Mouse (Mus musculus) bone marrow macrophage, adult 2 months (primary cell): ENCODE results near the gene Atp1a4. TPM values are rescaled to one million over a fixed set of nuclear protein-coding genes. Genes with fewer than 3 reads are reported as not detected.

Experiments
- H3K27ac ChIP-seq: 2 replicates; pipeline ENCODE4 v1.5.1; 2012; ENCODE audit warnings: low read depth, low read length; ENCODE audit not compliant: insufficient read depth
- H3K4me1 ChIP-seq: 2 replicates; pipeline ENCODE4 v1.6.1; 2012; ENCODE audit warnings: low read length; ENCODE audit not compliant: control insufficient read depth, insufficient read depth
- H3K4me3 ChIP-seq: 2 replicates; pipeline ENCODE4 v1.5.1; 2012; ENCODE audit warnings: mild to moderate bottlenecking, low read length, moderate library complexity; ENCODE audit not compliant: insufficient read depth
- CTCF ChIP-seq: IDR thresholded peaks from 2 replicates; pipeline ENCODE4 v1.5.1; 2012; ENCODE audit warnings: low read depth, mild to moderate bottlenecking, low read length, moderate library complexity
- POLR2A ChIP-seq: IDR thresholded peaks from 2 replicates; pipeline ENCODE4 v1.6.1; 2012; ENCODE audit warnings: mild to moderate bottlenecking, low read depth, low read length, borderline replicate concordance
- polyA plus RNA-seq: library from polyadenylated mRNA; stranded (reverse); fragments of >200 nt; gene quantifications from 2 replicates; pipeline ENCODE4 v1.2.4, GENCODE M21; 2012; ENCODE audit not compliant: missing spikeins, insufficient read depth, insufficient read length

Gene Atp1a4
- not detected in 2 replicates for polyA plus RNA-seq

DNA sequence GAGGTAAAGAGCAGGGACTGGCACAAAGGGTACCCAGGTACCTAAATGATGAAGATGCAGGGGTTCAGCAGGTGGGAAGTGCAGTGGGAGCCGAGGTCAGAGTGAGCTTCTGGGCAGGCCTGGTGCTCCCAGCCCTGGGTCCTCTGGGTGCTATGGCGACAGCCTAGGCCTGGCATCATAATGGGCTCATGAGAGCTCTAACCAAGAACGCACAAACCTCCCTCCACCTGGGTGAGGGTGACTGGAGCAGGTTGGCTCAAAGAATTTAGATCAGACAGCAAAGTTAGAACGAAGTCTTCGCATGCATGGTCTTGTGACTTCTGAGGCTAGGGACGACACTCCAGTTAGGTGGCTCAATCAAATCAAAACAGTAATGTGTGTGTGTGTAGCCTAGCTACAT, at the start of gene Atp1a4:
TSS of gene Atp1a4 (minus strand) at position 101 of the 400 bp plus-strand sequence.
- Histone ChIP-seq H3K4me3 (no peak within 1 kb of the TSS), H3K4me1 (no peaks in the 10 kb centered on the region)
- no peak for TF ChIP-seq CTCF
- TF ChIP-seq POLR2A: no peak

DNA sequence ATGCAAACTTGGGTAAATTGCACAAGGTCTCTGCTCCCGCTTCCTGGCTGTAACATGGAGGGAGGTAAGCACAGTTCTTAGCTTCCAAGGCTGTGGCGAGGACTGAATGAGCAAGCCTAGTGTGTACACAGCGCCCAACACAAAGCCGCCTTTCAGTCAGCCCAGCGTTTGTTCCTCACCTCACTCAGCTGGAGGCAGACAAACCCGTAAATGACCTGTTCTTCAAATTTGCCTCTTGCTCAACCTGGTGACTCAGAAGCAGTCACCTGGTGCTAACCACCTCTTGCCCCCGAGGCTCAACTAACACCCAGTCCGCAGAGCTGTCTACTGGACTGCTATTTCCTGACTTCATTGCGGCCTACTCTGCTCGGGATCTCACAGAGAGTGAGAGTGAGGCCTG, 49.7 kb upstream of the Atp1a4 start:
- no peak overlapping the region for H3K4me3 ChIP-seq
- no peak overlapping the region for H3K27ac ChIP-seq
- TF ChIP-seq POLR2A (no peak), CTCF (no peak)
- H3K4me1 ChIP-seq: peaks cover 34% of the 10 kb centered on the region

More for the DNA sequence above, at the start of gene Atp1a4:
- no peak within 1 kb of the TSS for H3K27ac ChIP-seq

DNA sequence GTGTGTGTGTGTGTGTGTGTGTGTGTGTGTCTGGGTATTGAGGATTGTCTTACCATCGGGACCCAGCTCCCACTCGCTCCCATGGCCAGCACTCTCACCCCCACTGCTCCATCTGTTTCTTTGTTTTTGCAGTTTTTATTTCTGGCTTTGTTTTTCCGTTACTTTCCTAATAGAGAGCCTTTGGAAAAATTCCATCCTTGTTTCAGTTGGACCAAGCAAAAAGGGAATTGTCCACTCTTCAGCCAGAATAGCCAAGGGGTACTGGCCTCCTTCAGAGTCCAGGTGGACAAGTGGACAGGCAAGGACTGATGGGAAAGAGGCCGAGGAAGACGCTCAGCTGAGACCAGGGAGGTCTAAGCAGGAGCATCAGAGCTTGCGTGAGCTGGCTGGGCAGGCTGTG, 48.7 kb upstream of the Atp1a4 start:
- TF ChIP-seq POLR2A: no peak
- Histone ChIP-seq H3K4me3 (no peak overlapping the region), H3K27ac (no peak overlapping the region), H3K4me1 (peaks cover 39% of the 10 kb centered on the region)

DNA sequence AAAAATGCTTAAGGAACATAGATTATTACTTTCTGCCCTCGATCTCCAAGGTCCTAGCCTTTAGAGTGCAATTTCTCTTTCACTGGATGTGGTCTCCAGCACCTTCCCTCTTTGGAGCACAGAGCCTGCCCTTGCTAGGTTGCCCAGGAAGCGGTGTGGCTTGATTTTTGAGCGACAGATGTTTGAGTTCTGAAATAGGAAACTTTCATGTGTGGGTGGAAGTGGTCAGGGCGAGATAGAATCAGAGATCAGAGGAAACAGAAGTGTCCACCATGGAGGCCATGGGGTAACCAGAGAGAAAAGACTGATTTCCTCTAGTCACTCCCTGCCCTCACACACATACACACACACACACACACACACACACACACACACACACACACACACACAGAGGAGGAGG, 48.0 kb upstream of the Atp1a4 start:
- Histone ChIP-seq H3K4me3 (no peak overlapping the region), H3K27ac (peak overlapping the region; percentile 59), H3K4me1 (peaks cover 39% of the 10 kb centered on the region)
- TF ChIP-seq POLR2A (no peak), CTCF (no peak)

DNA sequence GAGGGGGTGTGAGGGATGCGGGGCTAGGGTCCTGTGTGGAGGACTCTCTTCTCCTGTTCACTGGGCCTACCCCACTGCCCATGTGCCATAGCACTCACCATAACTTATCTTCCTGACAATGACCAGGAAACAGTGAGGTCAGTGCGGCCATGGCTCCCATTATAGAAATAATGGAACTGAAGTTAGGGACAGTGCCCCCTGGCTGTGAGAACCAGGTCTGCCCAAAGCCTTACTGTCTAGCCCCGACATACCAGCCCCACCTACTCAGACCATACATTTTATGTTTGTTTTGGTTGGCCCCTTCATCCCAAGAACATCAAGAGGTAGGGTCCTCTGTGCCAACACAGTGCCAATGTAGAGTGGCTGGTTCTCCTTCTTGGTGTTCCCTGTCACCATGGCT, 47.4 kb upstream of the Atp1a4 start:
- H3K4me3 ChIP-seq: no peak overlapping the region
- H3K4me1 ChIP-seq: peaks cover 36% of the 10 kb centered on the region
- no peak for TF ChIP-seq CTCF
- no peak for TF ChIP-seq POLR2A
- H3K27ac ChIP-seq: peak overlapping the region; percentile 59

DNA sequence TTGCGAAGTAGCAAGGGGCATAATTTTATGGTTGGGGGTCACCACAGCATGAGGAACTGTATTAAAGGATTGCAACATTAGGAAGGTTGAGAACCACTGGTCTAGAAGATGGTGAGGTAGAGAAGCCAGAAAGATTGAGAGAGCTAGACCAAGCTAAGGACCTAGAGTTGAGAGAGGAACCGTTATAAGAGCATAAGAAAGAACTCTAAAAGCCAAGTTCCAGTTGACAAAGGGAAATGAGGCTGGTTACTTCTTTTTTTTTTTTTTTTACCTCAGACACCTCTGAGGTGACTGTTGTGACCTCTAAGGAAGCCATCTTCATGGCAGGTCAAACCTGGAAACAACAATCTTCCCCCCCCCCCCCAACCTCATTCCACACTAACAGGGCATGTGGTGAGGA, 46.9 kb upstream of the Atp1a4 start:
- H3K4me3 ChIP-seq: no peak overlapping the region
- no peak for TF ChIP-seq POLR2A
- TF ChIP-seq CTCF: no peak
- H3K4me1 ChIP-seq: peaks cover 32% of the 10 kb centered on the region
- H3K27ac ChIP-seq: no peak overlapping the region

DNA sequence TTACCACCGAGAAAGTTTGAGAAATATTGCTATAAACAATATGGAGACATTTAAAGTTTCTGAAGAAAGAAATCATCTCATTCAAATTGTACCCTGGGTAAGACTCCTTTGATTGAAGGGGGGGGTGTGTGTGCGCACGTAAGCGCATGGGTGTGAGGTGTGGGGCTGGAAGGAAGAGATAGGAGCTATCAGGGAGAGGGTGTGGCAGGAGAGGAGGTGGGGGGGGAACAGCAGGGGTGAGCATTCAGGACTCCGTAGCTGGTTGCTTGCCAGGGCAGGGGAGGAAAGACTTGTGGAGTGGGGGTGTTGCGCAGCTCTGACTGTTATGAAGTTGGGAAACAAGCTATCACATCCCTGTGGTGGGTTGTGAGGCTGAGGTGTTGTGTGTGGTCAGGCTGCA, 46.2 kb upstream of the Atp1a4 start:
- Histone ChIP-seq H3K4me3 (no peak overlapping the region), H3K4me1 (peaks cover 29% of the 10 kb centered on the region), H3K27ac (no peak overlapping the region)
- TF ChIP-seq POLR2A: no peak
- no peak for TF ChIP-seq CTCF

DNA sequence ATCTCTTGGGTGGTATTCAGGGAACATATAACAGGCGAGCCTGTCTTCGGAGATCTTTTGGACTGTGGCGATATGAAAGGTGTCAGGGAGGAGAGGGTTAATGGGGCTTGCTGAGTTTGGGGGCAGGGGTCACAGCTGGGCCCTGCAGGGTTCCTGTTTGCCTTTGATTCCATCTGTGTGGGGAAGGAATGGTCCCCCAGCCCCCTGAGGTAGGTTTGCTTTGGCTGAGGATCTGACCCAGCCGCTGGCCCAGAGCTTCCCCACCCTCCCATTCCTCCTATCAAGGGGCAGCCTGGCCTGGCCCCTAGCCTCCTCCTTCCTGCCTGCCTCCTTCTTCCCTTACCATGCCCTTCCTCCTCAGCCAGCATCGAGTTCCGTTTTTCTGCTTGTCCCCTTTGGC, 44.6 kb upstream of the Atp1a4 start:
- Histone ChIP-seq H3K4me1 (peaks cover 27% of the 10 kb centered on the region), H3K4me3 (no peak overlapping the region), H3K27ac (no peak overlapping the region)
- no peak for TF ChIP-seq CTCF
- TF ChIP-seq POLR2A: no peak

DNA sequence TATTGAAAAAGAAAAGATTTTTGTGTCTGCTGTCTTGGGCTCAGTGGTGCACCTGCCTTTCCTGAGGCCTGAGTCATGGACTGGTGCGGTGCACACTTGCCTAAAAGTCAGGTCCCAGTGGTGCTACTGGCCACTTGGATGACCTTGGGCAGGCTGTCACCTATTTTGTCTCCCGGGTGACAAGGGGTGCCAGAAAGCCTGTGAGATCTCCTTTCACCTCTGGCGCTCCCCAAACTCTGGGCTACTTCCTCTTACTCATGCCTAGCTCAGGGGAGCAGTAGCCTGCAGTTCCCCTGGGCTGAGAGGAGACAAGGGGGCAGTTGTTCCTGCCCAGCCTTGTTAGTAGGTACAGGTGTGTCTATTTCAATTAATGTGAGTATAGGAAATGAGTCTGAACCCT, 44.1 kb upstream of the Atp1a4 start:
- TF ChIP-seq POLR2A (no peak), CTCF (no peak)
- no peak overlapping the region for H3K4me3 ChIP-seq
- H3K27ac ChIP-seq: no peak overlapping the region
- H3K4me1 ChIP-seq: peaks cover 27% of the 10 kb centered on the region

DNA sequence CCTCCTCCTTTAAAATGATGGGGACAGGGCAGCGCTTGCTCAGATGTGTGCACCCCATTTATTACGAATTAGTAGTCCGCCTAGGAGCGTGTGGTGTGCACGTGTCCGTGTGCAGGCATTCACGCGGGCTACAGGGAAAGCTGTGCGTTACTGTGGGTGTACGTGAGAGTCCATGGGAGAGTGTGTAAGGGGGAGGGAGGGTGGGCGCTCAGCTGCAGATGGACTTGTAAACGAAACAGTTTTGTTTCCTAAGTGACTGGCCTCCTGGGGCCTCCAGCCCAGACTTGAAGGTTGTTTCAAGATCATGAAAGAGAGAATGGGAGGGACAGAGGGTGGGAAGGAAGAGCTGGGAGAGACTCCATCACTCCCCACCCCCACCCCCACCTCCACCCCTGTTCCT, 43.0 kb upstream of the Atp1a4 start:
- no peak for TF ChIP-seq POLR2A
- no peak for TF ChIP-seq CTCF
- no peak overlapping the region for H3K27ac ChIP-seq
- no peak overlapping the region for H3K4me3 ChIP-seq
- peaks cover 21% of the 10 kb centered on the region for H3K4me1 ChIP-seq

DNA sequence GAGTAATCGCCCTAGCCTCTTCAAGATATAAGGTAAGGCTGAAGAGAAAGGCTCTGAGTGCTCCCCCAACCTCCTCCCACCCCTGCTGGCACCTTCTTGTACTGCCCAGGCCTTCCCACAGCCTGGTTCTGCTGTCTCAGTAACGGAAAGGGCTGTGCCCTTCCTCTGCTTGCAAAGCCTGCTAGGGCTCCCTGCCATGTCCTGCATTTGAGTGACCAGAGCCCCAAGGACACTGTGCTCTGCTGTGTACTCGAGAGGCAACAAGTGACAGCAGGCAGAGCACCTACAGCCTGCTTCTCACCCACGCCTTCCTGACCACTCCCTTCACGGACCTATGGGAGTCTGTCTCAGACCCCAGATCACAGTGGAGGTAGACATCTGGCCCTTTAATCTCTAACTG, 42.0 kb upstream of the Atp1a4 start:
- Histone ChIP-seq H3K27ac (no peak overlapping the region), H3K4me1 (peaks cover 12% of the 10 kb centered on the region), H3K4me3 (no peak overlapping the region)
- no peak for TF ChIP-seq POLR2A
- no peak for TF ChIP-seq CTCF
